Mouse (Mus musculus) CH12.LX (cell line): ENCODE measurements around the gene Pbx1. TPM values are rescaled to one million over a fixed set of nuclear protein-coding genes. Genes with fewer than 3 reads are reported as not detected.

Source experiments
- DNase-seq: peaks from one replicate; pipeline ENCODE4 v3.0.0-alpha.2; 2013; ENCODE audit errors: extremely low read depth
- H3K27ac ChIP-seq: 2 replicates; pipeline ENCODE4 v1.5.1; 2012; ENCODE audit warnings: low read depth, mild to moderate bottlenecking, control low read depth, moderate library complexity; ENCODE audit not compliant: insufficient read depth
- H3K27me3 ChIP-seq: replicated peaks from 2 replicates; pipeline ENCODE3; 2012; ENCODE audit warnings: inconsistent platforms
- H3K36me3 ChIP-seq, 2 experiments: replicated peaks in 1 of 2; 2 replicates each; pipeline versions ENCODE3 to v1.6.1; 2012; ENCODE audit warnings: inconsistent platforms in 1 of 2, low read length in 1 of 2, mild to moderate bottlenecking in 1 of 2, mixed read lengths in 1 of 2, moderate library complexity in 1 of 2; ENCODE audit not compliant: control insufficient read depth in 1 of 2, insufficient read depth in 1 of 2
- H3K4me1 ChIP-seq, 2 experiments: 2 replicates each; pipeline ENCODE4 v1.6.1; 2012; ENCODE audit warnings: inconsistent platforms in 1 of 2, moderate library complexity in 1 of 2; ENCODE audit not compliant: insufficient read depth in 2 of 2, control insufficient read depth in 1 of 2
- H3K4me2 ChIP-seq: 2 replicates; pipeline ENCODE4 v1.6.1; 2012; ENCODE audit warnings: low read depth, mild to moderate bottlenecking, control low read depth; ENCODE audit not compliant: poor library complexity, insufficient read depth, severe bottlenecking
- H3K4me3 ChIP-seq, 3 experiments: fragments of 150-350 bp in 1 of 3; sonication (generic) in 1 of 3; replicated peaks in 1 of 3; 2 replicates each; pipeline versions ENCODE3 to v1.5.1; 2011 to 2012; ENCODE audit warnings: low read depth in 2 of 3, low read length in 2 of 3, mild to moderate bottlenecking in 2 of 3, moderate library complexity in 2 of 3, control low read depth in 1 of 3, improper control_type of control experiment in 1 of 3, inconsistent platforms in 1 of 3, mixed read lengths in 1 of 3; ENCODE audit not compliant: poor library complexity in 1 of 3
- H3K79me2 ChIP-seq: replicated peaks from 2 replicates; pipeline ENCODE4 v1.6.1; 2012; ENCODE audit warnings: mild to moderate bottlenecking, moderate library complexity; ENCODE audit not compliant: control insufficient read depth, poor library complexity, insufficient read depth, severe bottlenecking; ENCODE audit errors: extremely low read depth
- H3K9ac ChIP-seq: 2 replicates; pipeline ENCODE4 v1.6.1; 2012; ENCODE audit warnings: low read depth, mild to moderate bottlenecking, control low read depth, moderate library complexity; ENCODE audit not compliant: insufficient read depth
- H3K9me3 ChIP-seq: replicated peaks from 2 replicates; pipeline ENCODE3; 2012; ENCODE audit warnings: low read length, inconsistent platforms, mixed read lengths
- CTCF ChIP-seq, 2 experiments: IDR thresholded peaks in 1 of 2; conservative IDR thresholded peaks in 1 of 2; 2 replicates each; pipeline ENCODE4 v1.5.1; 2011 to 2012; ENCODE audit warnings: low read depth in 2 of 2, low read length in 2 of 2, improper control_type of control experiment in 1 of 2, inconsistent platforms in 1 of 2, mild to moderate bottlenecking in 1 of 2, moderate library complexity in 1 of 2
- E2F4 ChIP-seq: IDR thresholded peaks from 2 replicates; pipeline ENCODE4 v1.6.1; 2011; ENCODE audit warnings: low read depth, low read length, improper control_type of control experiment; ENCODE audit not compliant: insufficient replicate concordance
- ELF1 ChIP-seq: IDR thresholded peaks from 2 replicates; pipeline ENCODE4 v1.6.1; 2014; ENCODE audit warnings: low read depth, mild to moderate bottlenecking, inconsistent platforms, low read length, improper control_type of control experiment
- ETS1 ChIP-seq: conservative IDR thresholded peaks from 2 replicates; pipeline ENCODE4 v1.6.1; 2012; ENCODE audit warnings: low read depth, mild to moderate bottlenecking, inconsistent platforms, low read length, improper control_type of control experiment, moderate library complexity
- GABPA ChIP-seq: IDR thresholded peaks from 2 replicates; pipeline ENCODE4 v1.6.1; 2012; ENCODE audit warnings: low read depth, low read length, improper control_type of control experiment, inconsistent platforms; ENCODE audit not compliant: insufficient replicate concordance
- IRF4 ChIP-seq: IDR thresholded peaks from 2 replicates; pipeline ENCODE4 v1.6.1; 2014; ENCODE audit warnings: low read depth, mild to moderate bottlenecking, inconsistent platforms, low read length, improper control_type of control experiment
- JUN ChIP-seq: IDR thresholded peaks from 2 replicates; pipeline ENCODE4 v1.6.1; 2011; ENCODE audit warnings: low read depth, mild to moderate bottlenecking, low read length, improper control_type of control experiment, moderate library complexity; ENCODE audit not compliant: insufficient read depth
- KAT2A ChIP-seq: IDR thresholded peaks from 2 replicates; pipeline ENCODE4 v1.6.1; 2012; ENCODE audit warnings: low read length, improper control_type of control experiment, inconsistent platforms; ENCODE audit not compliant: insufficient replicate concordance
- MAX ChIP-seq: IDR thresholded peaks from 2 replicates; pipeline ENCODE4 v1.6.1; 2011; ENCODE audit warnings: low read length, improper control_type of control experiment
- MAZ ChIP-seq: IDR thresholded peaks from 2 replicates; pipeline ENCODE4 v1.6.1; 2012; ENCODE audit warnings: low read depth, mild to moderate bottlenecking, inconsistent platforms, low read length, improper control_type of control experiment, moderate library complexity
- MEF2A ChIP-seq: IDR thresholded peaks from 2 replicates; pipeline ENCODE4 v1.6.1; 2014; ENCODE audit warnings: low read depth, mild to moderate bottlenecking, inconsistent platforms, low read length, improper control_type of control experiment, borderline replicate concordance
- MXI1 ChIP-seq: IDR thresholded peaks from 2 replicates; pipeline ENCODE4 v1.6.1; 2011; ENCODE audit warnings: mild to moderate bottlenecking, low read depth, low read length, improper control_type of control experiment
- NRF1 ChIP-seq: IDR thresholded peaks from 2 replicates; pipeline ENCODE4 v1.6.1; 2014; ENCODE audit warnings: low read depth, mild to moderate bottlenecking, inconsistent platforms, low read length, improper control_type of control experiment, moderate library complexity
- POLR2A ChIP-seq: IDR thresholded peaks from 2 replicates; pipeline ENCODE4 v1.6.1; 2011; ENCODE audit warnings: low read depth, mild to moderate bottlenecking, improper control_type of control experiment, low read length
- SIN3A ChIP-seq: IDR thresholded peaks from 2 replicates; pipeline ENCODE4 v1.6.1; 2012; ENCODE audit warnings: low read length, improper control_type of control experiment, inconsistent platforms
- SMC3 ChIP-seq: IDR thresholded peaks from 2 replicates; pipeline ENCODE4 v1.6.1; 2011; ENCODE audit warnings: low read depth, low read length, improper control_type of control experiment
- TCF12 ChIP-seq: IDR thresholded peaks from 2 replicates; pipeline ENCODE4 v1.6.1; 2014; ENCODE audit warnings: low read depth, mild to moderate bottlenecking, inconsistent platforms, low read length, improper control_type of control experiment
- UBTF ChIP-seq: IDR thresholded peaks from 2 replicates; pipeline ENCODE4 v1.6.1; 2012; ENCODE audit warnings: low read depth, mild to moderate bottlenecking, inconsistent platforms, low read length, improper control_type of control experiment, moderate library complexity
- USF1 ChIP-seq: IDR thresholded peaks from 2 replicates; pipeline ENCODE4 v1.6.1; 2014; ENCODE audit warnings: low read depth, mild to moderate bottlenecking, inconsistent platforms, low read length, improper control_type of control experiment
- USF2 ChIP-seq: conservative IDR thresholded peaks from 2 replicates; pipeline ENCODE4 v1.6.1; 2011; ENCODE audit warnings: low read depth, low read length, improper control_type of control experiment
- ZC3H11A ChIP-seq: IDR thresholded peaks from 2 replicates; pipeline ENCODE4 v1.6.1; 2012; ENCODE audit warnings: low read depth, mild to moderate bottlenecking, inconsistent platforms, low read length, improper control_type of control experiment
- ZKSCAN1 ChIP-seq: IDR thresholded peaks from 2 replicates; pipeline ENCODE4 v1.6.1; 2012; ENCODE audit warnings: low read depth, inconsistent platforms, low read length, improper control_type of control experiment, borderline replicate concordance
- ZMIZ1 ChIP-seq: IDR thresholded peaks from 2 replicates; pipeline ENCODE4 v1.6.1; 2012; ENCODE audit warnings: low read depth, mild to moderate bottlenecking, inconsistent platforms, low read length, improper control_type of control experiment
- dilution Hi-C: fragments of 300-500 bp; cut with MboI; formaldehyde crosslinking; loops from 2 replicates; pipeline ENCODE4 v1.14.3; 2020; ENCODE audit warnings: low sequenced_read_pairs; ENCODE audit not compliant: extremely low pct_unique_long_range_greater_than_20kb, extremely low pct_ligation_motif_present
- in situ Hi-C: fragments of 300-500 bp; cut with MboI; formaldehyde crosslinking; loops from 3 replicates; pipeline ENCODE4 v1.14.3; 2019; ENCODE audit warnings: low sequenced_read_pairs, low pct_ligation_motif_present, low pct_unique_long_range_greater_than_20kb, mixed read lengths
- polyA plus RNA-seq: library from polyadenylated mRNA; unstranded; fragments of >175 nt; gene quantifications from 2 replicates; pipeline ENCODE4 v1.2.1, GENCODE M21; 2012; ENCODE audit warnings: low read depth; ENCODE audit not compliant: insufficient read length
- total RNA-seq, 2 experiments: library from RNA; depleted of rRNA; stranded (reverse); fragments of 300-350 nt in 1 of 2; fragments of >200 nt in 1 of 2; gene quantifications; 2 replicates each; pipeline ENCODE4 v1.2.3; 2012 to 2014

The Pbx1 gene
- total and polyA plus RNA-seq, 3 experiments = not detected

GRCm38 (mm10) chr1:168098806-168099205, 333.3 kb downstream of the Pbx1 start:
- H3K4me1 ChIP-seq = no peaks in the 10 kb centered on the region
- no peak overlapping the region for H3K4me2 ChIP-seq
- dilution Hi-C loops (no loop called here), in situ Hi-C loops (no loop called here)
- TF ChIP-seq UBTF (no peak), USF2 (no peak), JUN (no peak)
- H3K4me3 ChIP-seq = no peak overlapping the region
- no peaks in the 10 kb centered on the region for H3K27me3 ChIP-seq
- no peaks in the 10 kb centered on the region for H3K36me3 ChIP-seq
- no peak overlapping the region for H3K9ac ChIP-seq
- peaks cover 67% of the 10 kb centered on the region for H3K9me3 ChIP-seq
- no peak overlapping the region for H3K27ac ChIP-seq
- no peaks in the 10 kb centered on the region for H3K79me2 ChIP-seq
- no peak for DNase-seq

- Histone ChIP-seq H3K27me3 (no peaks in the 10 kb centered on the region), H3K4me3 (no peak overlapping the region), H3K9me3 (peaks cover 86% of the 10 kb centered on the region), H3K4me1 (no peaks in the 10 kb centered on the region), H3K4me2 (no peak overlapping the region), H3K9ac (no peak overlapping the region), H3K36me3 (no peaks in the 10 kb centered on the region), H3K27ac (no peak overlapping the region), H3K79me2 (no peaks in the 10 kb centered on the region)
- TF ChIP-seq TCF12 (no peak), KAT2A (no peak), MEF2A (no peak), MAZ (no peak), ZMIZ1 (no peak), POLR2A (no peak), ZKSCAN1 (no peak)
- in situ Hi-C loops = no loop called here
- dilution Hi-C loops = no loop called here
- DNase-seq = no peak
Observed at GRCm38 (mm10) chr1:168094671-168095070, 337.4 kb downstream of the Pbx1 start.

GRCm38 (mm10) chr1:168093044-168093443, 339.0 kb downstream of the Pbx1 start:
- dilution Hi-C loops (no loop called here), in situ Hi-C loops (no loop called here)
- no peak for TF ChIP-seq SIN3A
- TF ChIP-seq SMC3 = no peak
- TF ChIP-seq USF1 = no peak
- no peak for TF ChIP-seq ETS1
- TF ChIP-seq MEF2A = no peak
- TF ChIP-seq GABPA = no peak
- TF ChIP-seq ZMIZ1 = no peak
- TF ChIP-seq E2F4 = no peak
- no peak for TF ChIP-seq TCF12
- no peak for TF ChIP-seq NRF1
- TF ChIP-seq MXI1 = no peak
- no peak for TF ChIP-seq POLR2A
- TF ChIP-seq KAT2A = no peak
- TF ChIP-seq IRF4 = no peak
- no peak for TF ChIP-seq ZC3H11A
- no peak for TF ChIP-seq ELF1
- no peak for TF ChIP-seq CTCF (conservative IDR thresholded peaks at IDR 0.05 in 1 of 2, IDR thresholded peaks at IDR 0.05 in 1 of 2; ENCODE audit: low read depth in 2 of 2, low read length in 2 of 2)
- TF ChIP-seq MAX = no peak
- no peak overlapping the region for H3K27ac ChIP-seq
- H3K79me2 ChIP-seq = no peaks in the 10 kb centered on the region
- H3K4me1 ChIP-seq = no peaks in the 10 kb centered on the region
- H3K9ac ChIP-seq = no peak overlapping the region
- no peak overlapping the region for H3K4me2 ChIP-seq
- no peaks in the 10 kb centered on the region for H3K36me3 ChIP-seq
- no peak overlapping the region for H3K4me3 ChIP-seq
- no peaks in the 10 kb centered on the region for H3K27me3 ChIP-seq
- H3K9me3 ChIP-seq = peaks cover 87% of the 10 kb centered on the region
- DNase-seq = no peak
